Mouse (Mus musculus): ENCODE measurements around the gene Cemip.

Gene Cemip

GRCm38 (mm10) chr7:84028368-84028767, 57.9 kb downstream of the Cemip start:
- no peak for DNase-seq (ENCODE audit: low spot score in 2 of 2)

DNA sequence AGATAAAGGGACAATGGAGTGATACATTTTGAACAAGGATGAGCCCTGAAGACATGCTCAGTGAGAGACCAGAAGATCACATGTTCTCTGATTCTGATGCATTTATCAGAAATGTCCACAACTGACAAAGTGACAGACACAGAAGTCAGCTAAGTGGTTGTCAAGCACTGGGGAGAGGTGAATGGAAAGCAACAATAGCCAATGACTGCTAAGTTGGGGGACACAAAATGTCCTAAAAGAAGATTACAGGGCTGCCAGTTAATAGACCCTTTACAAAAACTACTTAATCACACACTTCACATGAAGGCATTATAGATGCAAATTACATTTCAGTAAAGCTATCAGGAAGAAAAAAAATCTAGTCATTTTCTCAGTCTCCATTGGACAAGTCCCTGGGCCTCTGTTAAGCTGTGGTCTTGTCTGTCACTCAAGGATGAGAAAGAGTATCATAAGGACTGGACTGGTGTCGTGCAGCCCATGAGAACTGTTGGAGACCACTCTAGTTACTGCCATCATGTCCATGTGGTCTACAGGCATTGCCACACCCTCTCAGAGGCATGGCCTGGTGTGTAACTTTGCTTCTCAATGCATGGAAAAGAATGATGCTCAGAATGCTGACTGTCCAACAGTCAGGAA, 59.2 kb downstream of the Cemip start:
- no peak for DNase-seq (ENCODE audit: low spot score in 2 of 2)

DNA sequence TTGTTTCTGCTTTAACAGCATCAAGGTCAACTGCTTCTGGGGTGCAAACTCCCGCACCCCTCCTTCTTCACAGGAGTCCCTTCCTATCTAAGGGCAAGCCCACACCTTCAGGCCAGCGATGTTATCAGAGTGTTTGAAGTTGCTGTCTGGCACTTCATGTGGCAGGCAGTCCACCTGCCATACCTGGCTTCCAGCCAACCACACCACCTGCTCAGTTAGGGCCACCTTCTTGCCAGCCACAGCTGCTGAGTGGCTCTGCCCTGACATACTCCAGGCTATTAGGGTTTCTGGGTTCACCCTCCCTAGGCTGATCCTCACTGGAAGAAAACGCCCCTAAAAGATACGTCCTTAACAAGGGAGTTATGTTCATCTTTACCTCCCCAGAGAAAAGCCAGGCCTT, 60.2 kb downstream of the Cemip start:
- DNase-seq (ENCODE audit: low spot score in 2 of 2), result no peak

GRCm38 (mm10) chr7:84023466-84023865, 62.8 kb downstream of the Cemip start:
- no peak for DNase-seq (ENCODE audit: low spot score in 2 of 2)

DNA sequence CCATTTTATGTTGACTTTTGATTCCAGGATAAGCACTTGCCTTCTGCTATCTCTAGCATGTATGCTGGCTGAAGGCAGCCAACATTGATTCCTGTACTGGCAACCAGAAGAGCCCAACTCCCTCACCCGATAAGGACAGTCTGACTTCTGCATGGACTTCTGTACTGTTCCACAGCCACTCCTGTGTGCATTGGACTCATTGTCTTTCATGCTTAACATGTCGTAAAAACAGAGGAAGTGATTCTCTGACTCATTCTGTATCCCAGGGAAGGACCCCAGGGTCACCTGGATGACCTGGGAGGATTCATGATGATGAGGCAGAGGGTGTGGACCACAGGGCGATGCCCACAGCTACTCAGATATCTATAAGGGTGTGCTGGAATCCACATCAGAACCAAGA, 63.8 kb downstream of the Cemip start:
- DNase-seq (ENCODE audit: low spot score in 2 of 2), result no peak

DNA sequence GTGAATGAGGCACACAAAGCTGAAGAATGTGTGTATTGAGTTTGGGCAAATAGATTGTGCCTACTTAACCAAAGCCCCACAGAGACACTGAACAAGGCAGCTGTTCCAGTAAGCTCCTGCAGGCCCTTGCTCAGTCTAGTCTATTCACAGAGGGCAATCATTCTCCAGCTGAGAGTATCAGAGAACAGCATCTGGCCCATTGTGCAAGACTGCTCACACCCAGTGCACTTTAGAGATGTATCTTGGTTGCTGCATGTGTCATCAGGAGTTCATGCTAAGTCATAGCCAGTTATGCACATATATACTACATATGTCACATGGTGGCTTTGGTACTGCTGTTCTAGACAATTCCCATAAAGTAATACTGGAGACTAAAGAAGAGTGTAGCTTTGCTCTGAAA, 66.9 kb downstream of the Cemip start:
- DNase-seq (ENCODE audit: low spot score in 2 of 2), result no peak

DNA sequence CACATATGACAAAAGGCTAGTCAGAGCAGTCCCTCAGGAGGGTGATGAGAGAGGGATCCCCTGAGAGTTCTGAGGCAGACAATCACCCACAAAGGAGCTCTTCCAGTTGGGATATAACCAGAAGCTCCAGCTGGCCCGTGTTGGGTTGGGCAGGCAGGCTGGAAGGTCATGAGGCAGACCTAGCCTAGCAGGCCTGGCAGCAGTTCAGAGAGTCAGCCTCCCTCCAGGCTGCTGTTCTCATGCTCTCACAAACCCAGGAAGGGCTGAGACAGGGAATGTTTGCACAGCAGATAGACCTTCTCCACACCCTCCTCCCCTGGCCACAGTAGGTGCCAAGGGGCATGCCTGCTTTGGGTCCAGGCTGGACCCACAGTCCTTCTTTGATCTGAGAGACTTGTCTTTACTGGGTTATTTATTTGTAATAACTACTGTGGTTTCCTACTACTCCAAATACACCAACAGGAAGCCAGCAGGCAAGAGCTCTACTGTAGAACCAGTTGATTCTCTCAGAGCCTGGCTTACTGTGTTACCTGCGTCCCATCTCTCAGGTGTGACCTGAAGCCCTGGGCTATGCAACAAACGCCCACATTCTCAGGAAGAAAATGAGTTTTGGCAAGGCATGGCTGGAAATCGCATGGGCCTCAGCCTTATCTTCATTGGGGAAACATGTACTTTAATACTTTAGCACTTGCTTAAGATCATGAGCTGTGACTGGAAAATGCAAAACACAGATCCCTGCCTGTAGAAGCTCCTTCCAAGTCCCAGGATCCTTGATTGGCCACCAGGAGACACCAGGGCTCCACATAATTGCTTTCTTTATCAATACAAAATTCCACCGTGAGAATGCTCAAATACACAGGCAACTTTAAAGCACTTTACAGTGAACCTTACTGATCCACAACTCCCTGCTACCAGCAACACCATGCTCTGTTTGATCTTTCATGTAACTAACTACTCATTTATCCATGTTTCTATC, 67.7 kb downstream of the Cemip start:
- DNase-seq (ENCODE audit: low spot score in 2 of 2), result no peak

DNA sequence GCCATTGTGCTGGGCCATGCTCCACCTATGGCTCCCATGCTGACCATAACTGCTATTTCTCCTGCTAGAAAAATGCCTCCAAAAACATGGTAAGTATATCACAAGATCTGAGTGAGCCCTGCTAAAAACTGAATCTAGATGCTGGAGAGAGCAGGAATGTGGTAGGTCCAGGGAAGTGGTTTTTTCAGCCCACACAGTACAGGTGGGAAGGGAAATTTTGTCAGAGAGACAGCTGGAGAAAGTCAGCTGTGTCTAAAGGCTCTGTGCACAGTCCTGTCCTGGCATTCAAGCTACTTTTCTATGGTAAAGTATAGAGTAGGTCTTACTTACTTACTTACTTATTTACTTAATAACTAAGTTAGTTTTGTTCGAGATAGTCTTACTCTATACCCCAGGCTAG, 71.3 kb downstream of the Cemip start:
- no peak for DNase-seq (ENCODE audit: low spot score in 2 of 2)

DNA sequence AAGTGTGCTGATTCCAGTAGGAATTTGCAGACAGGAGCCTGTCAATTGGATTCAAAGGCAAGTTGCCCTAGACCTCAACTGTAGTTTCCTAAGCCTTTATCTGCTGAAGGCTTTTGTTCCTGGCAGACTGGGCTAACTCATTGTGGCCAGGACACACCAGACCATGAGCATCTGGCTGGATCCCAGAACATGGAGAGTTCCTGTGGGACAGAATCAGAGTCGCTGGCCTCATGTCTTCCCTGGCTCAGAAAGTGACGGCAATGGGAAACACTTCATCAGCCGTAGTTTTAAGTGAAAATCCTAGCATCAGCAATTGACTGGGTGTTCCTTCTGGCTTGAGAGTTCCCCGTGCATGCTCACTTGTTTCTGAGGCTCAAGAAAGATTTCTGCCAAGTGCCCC, 72.6 kb downstream of the Cemip start:
- no peak for DNase-seq (ENCODE audit: low spot score in 2 of 2)

- DNase-seq (ENCODE audit: low spot score in 2 of 2), result no peak
Measured at GRCm38 (mm10) chr7:84004357-84004756, 81.9 kb downstream of the Cemip start.

GRCm38 (mm10) chr7:84001516-84001915, 84.8 kb downstream of the Cemip start:
- DNase-seq (ENCODE audit: low spot score in 2 of 2), result no peak

GRCm38 (mm10) chr7:84000671-84001070, 85.6 kb downstream of the Cemip start:
- no peak for DNase-seq (ENCODE audit: low spot score in 2 of 2)

- no peak for DNase-seq (ENCODE audit: low spot score in 2 of 2)
Measured at GRCm38 (mm10) chr7:83999647-84000046, 86.7 kb downstream of the Cemip start.

- DNase-seq (ENCODE audit: low spot score in 2 of 2), result no peak
Measured at GRCm38 (mm10) chr7:83994348-83994747, 92.0 kb downstream of the Cemip start.

DNA sequence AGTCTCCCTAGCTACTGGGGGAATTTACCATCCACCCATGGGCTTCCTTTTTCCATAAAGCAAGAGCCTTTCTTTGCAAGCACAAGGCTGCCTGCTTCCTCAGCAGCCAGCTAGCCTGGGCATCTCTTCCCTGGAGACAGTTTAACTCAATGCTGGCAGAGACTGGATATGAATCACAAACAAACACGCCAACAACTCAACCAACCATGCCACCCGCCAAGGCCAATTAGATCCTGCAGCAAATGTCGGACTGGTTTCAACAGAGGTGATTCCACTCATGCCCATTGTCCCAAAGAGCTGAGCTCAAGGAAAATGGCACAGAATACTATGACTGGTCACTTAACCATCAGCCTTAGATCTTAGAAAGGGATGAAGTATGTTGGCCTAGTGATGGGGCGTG, 97.0 kb downstream of the Cemip start:
- no peak for DNase-seq (ENCODE audit: low spot score in 2 of 2)

DNA sequence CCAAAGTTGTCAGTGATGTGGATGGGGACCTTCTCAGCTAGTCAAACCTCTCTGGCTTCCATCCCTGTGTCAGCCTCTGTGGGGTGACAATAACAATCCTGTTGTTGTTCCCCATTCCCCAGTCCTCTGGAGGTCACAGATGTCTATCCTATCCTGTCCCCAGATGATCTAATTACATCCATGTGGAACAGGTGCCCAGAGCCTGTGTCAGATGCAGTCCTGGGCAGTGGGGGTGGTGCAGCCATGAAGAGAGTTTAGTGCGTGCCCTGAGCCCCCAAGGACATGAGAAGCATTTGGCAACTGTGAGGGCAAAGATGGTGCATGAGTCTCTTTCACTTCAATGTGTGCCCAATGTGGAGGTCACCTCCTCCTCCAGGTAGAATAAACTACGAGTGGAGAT, 100.6 kb downstream of the Cemip start:
- DNase-seq (ENCODE audit: low spot score in 2 of 2), result no peak

DNA sequence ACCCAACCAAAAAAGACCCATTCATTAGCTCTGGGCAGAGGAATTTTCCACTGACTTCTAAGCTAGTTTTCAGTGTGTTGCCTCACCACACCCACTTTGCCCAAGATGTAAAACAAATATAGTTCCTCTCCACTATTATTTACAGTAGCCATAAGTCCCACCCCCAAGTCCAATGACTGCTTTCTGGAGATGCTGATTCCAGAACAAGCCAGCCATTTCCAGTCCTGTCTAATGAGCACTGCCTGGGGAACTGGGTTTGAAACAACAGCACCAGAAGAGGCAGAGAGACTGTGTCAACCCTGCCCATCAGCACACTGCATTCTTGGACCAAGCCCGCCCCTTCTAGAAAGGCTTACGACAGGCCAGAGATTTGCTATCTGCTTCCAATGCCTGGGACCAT, 103.7 kb downstream of the Cemip start:
- DNase-seq (ENCODE audit: low spot score in 2 of 2), result no peak

GRCm38 (mm10) chr7:83978945-83979536, 107.3 kb downstream of the Cemip start:
- DNase-seq (ENCODE audit: low spot score in 2 of 2), result no peak

DNA sequence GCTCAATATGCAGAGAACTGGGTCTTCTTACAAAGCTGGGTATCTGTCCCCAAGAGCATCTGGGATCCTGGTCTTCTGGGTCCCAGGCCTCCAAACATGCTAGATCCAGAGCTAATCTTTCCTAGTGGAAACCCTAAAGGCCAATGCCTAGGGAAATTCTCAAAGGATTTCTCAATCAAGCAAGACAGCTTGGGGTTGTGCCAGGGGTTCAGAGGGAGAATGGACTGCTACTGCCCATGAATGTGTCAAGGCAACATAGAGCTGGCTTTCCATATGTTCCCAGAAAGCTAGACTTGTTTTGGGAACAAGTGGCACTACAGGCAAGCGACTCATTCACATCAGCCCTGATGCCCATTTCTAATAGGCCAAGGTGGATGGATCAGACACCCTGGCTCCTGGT, 107.9 kb downstream of the Cemip start:
- DNase-seq (ENCODE audit: low spot score in 2 of 2), result no peak

GRCm38 (mm10) chr7:83976413-83976958, 109.8 kb downstream of the Cemip start:
- DNase-seq (ENCODE audit: low spot score in 2 of 2), result no peak

GRCm38 (mm10) chr7:83975283-83975682, 111.0 kb downstream of the Cemip start:
- no peak for DNase-seq (ENCODE audit: low spot score in 2 of 2)

- DNase-seq (ENCODE audit: low spot score in 2 of 2), result no peak
Measured at GRCm38 (mm10) chr7:83972485-83972884, 113.8 kb downstream of the Cemip start.
